Mouse (Mus musculus) MEL (cell line): ENCODE measurements at regions not wholly inside any gene's neighbourhood (a gene's known extent, or its start where the extent isn't known, plus 50 kb on each side); places are given as distances from the start of the nearest gene placed in this dataset.

Experiments
- DNase-seq: peaks from one replicate; pipeline ENCODE4 v3.0.0; 2011; ENCODE audit warnings: low read depth, low spot score
- H3K27ac ChIP-seq: 2 replicates; pipeline ENCODE4 v1.5.1; 2012; ENCODE audit warnings: low read depth, mild to moderate bottlenecking, control low read depth, low read length, moderate library complexity; ENCODE audit not compliant: control insufficient read depth
- H3K27me3 ChIP-seq, 2 experiments: fragments of 150-350 bp in 1 of 2; sonication (generic) in 1 of 2; 2 replicates each; pipeline ENCODE4 v1.6.1; 2012; ENCODE audit warnings: low read length in 2 of 2, mild to moderate bottlenecking in 2 of 2, improper control_type of control experiment in 1 of 2, moderate library complexity in 1 of 2; ENCODE audit not compliant: insufficient read depth in 2 of 2, control insufficient read depth in 1 of 2
- H3K36me3 ChIP-seq, 2 experiments: 2 replicates each; pipeline ENCODE4 v1.6.1; 2012 to 2014; ENCODE audit warnings: low read length in 2 of 2, improper control_type of control experiment in 1 of 2, inconsistent platforms in 1 of 2, mild to moderate bottlenecking in 1 of 2; ENCODE audit not compliant: insufficient read depth in 2 of 2, control insufficient read depth in 1 of 2
- H3K4me1 ChIP-seq, 2 experiments: fragments of 150-350 bp in 1 of 2; sonication (generic) in 1 of 2; 2 replicates each; pipeline ENCODE4 v1.6.1; 2012; ENCODE audit warnings: low read length in 2 of 2, improper control_type of control experiment in 1 of 2, mild to moderate bottlenecking in 1 of 2; ENCODE audit not compliant: insufficient read depth in 2 of 2, control insufficient read depth in 1 of 2
- H3K4me3 ChIP-seq, 2 experiments: fragments of 150-350 bp in 1 of 2; sonication (generic) in 1 of 2; 2 replicates each; pipeline ENCODE4 v1.5.1; 2012; ENCODE audit warnings: low read depth in 2 of 2, low read length in 2 of 2, mild to moderate bottlenecking in 2 of 2, moderate library complexity in 2 of 2, control low read depth in 1 of 2, improper control_type of control experiment in 1 of 2; ENCODE audit not compliant: control insufficient read depth in 1 of 2, insufficient read depth in 1 of 2
- H3K79me2 ChIP-seq: 2 replicates; pipeline ENCODE4 v1.6.1; 2012; ENCODE audit warnings: mild to moderate bottlenecking, low read length, moderate library complexity; ENCODE audit not compliant: control insufficient read depth, poor library complexity, insufficient read depth
- H3K9ac ChIP-seq: 2 replicates; pipeline ENCODE4 v1.6.1; 2012; ENCODE audit warnings: low read depth, mild to moderate bottlenecking, control low read depth, low read length, moderate library complexity; ENCODE audit not compliant: control insufficient read depth, poor library complexity, severe bottlenecking
- H3K9me3 ChIP-seq: fragments of 150-350 bp; sonication (generic); replicated peaks from 2 replicates; pipeline ENCODE4 v1.6.1; 2012; ENCODE audit warnings: mild to moderate bottlenecking, low read length, improper control_type of control experiment, moderate library complexity; ENCODE audit not compliant: insufficient read depth
- BHLHE40 ChIP-seq: IDR thresholded peaks from 2 replicates; pipeline ENCODE4 v1.6.1; 2012; ENCODE audit warnings: low read depth, mild to moderate bottlenecking, inconsistent platforms, low read length, improper control_type of control experiment, borderline replicate concordance
- CHD1 ChIP-seq: IDR thresholded peaks from 2 replicates; pipeline ENCODE4 v1.6.1; 2012; ENCODE audit warnings: low read depth, mild to moderate bottlenecking, inconsistent platforms, low read length, improper control_type of control experiment
- CHD2 ChIP-seq: IDR thresholded peaks from 2 replicates; pipeline ENCODE4 v1.6.1; 2011; ENCODE audit warnings: low read length, improper control_type of control experiment
- ETS1 ChIP-seq: IDR thresholded peaks from 2 replicates; pipeline ENCODE4 v1.6.1; 2012; ENCODE audit warnings: low read depth, mild to moderate bottlenecking, inconsistent platforms, low read length, improper control_type of control experiment, moderate library complexity
- HCFC1 ChIP-seq: IDR thresholded peaks from 2 replicates; pipeline ENCODE4 v1.6.1; 2012; ENCODE audit warnings: low read depth, mild to moderate bottlenecking, inconsistent platforms, low read length, improper control_type of control experiment, moderate library complexity
- MAFK ChIP-seq: IDR thresholded peaks from 2 replicates; pipeline ENCODE4 v1.6.1; 2011; ENCODE audit warnings: low read depth, mild to moderate bottlenecking, low read length, improper control_type of control experiment, borderline replicate concordance
- MAX ChIP-seq: IDR thresholded peaks from 2 replicates; pipeline ENCODE4 v1.6.1; 2011; ENCODE audit warnings: low read length, improper control_type of control experiment
- MEF2A ChIP-seq: IDR thresholded peaks from 2 replicates; pipeline ENCODE4 v1.6.1; 2014; ENCODE audit warnings: low read depth, mild to moderate bottlenecking, inconsistent platforms, low read length, improper control_type of control experiment; ENCODE audit not compliant: poor library complexity, insufficient replicate concordance, severe bottlenecking; ENCODE audit errors: extremely low read depth
- MXI1 ChIP-seq: IDR thresholded peaks from 2 replicates; pipeline ENCODE4 v1.6.1; 2011; ENCODE audit warnings: mild to moderate bottlenecking, low read depth, low read length, improper control_type of control experiment
- MYB ChIP-seq: IDR thresholded peaks from 2 replicates; pipeline ENCODE4 v1.6.1; 2011; ENCODE audit warnings: mild to moderate bottlenecking, low read depth, low read length, improper control_type of control experiment
- MYC ChIP-seq: IDR thresholded peaks from 2 replicates; pipeline ENCODE4 v1.6.1; 2011; ENCODE audit warnings: low read depth, mild to moderate bottlenecking, low read length, improper control_type of control experiment, moderate library complexity
- POLR2AphosphoS2 ChIP-seq: IDR thresholded peaks from 2 replicates; pipeline ENCODE4 v1.6.1; 2011; ENCODE audit warnings: low read length, improper control_type of control experiment
- RAD21 ChIP-seq: IDR thresholded peaks from 2 replicates; pipeline ENCODE4 v1.6.1; 2011; ENCODE audit warnings: mild to moderate bottlenecking, low read depth, low read length, improper control_type of control experiment
- SMC3 ChIP-seq: IDR thresholded peaks from 2 replicates; pipeline ENCODE4 v1.6.1; 2011; ENCODE audit warnings: low read depth, low read length, improper control_type of control experiment
- TBP ChIP-seq: IDR thresholded peaks from 2 replicates; pipeline ENCODE4 v1.8.0; 2011; ENCODE audit warnings: low read depth, low read length, improper control_type of control experiment
- UBTF ChIP-seq: IDR thresholded peaks from 2 replicates; pipeline ENCODE4 v1.6.1; 2012; ENCODE audit warnings: low read depth, mild to moderate bottlenecking, inconsistent platforms, low read length, improper control_type of control experiment, moderate library complexity, borderline replicate concordance; ENCODE audit not compliant: insufficient read depth
- ZC3H11A ChIP-seq: IDR thresholded peaks from 2 replicates; pipeline ENCODE4 v1.6.1; 2012; ENCODE audit warnings: low read depth, mild to moderate bottlenecking, inconsistent platforms, low read length, improper control_type of control experiment
- ZNF384 ChIP-seq: IDR thresholded peaks from 2 replicates; pipeline ENCODE4 v1.6.1; 2012; ENCODE audit warnings: low read depth, mild to moderate bottlenecking, inconsistent platforms, low read length, improper control_type of control experiment

GRCm38 (mm10) chr5:51990847-51991610 is 199.3 kb downstream of the Dhx15 start:
- Histone ChIP-seq H3K79me2 (no peaks in the 10 kb centered on the region), H3K4me1 (no peaks in the 10 kb centered on the region), H3K27ac (no peak overlapping the region), H3K36me3 (no peaks in the 10 kb centered on the region), H3K9ac (no peak overlapping the region), H3K9me3 (no peaks in the 10 kb centered on the region), H3K4me3 (no peak overlapping the region), H3K27me3 (peaks cover 0 to 2% of the 10 kb centered on the region in 2 experiments; a peak in 1 of 4 replicates)
- DNase-seq: no peak
- TF ChIP-seq ETS1: no peak
- TF ChIP-seq BHLHE40: no peak
- TF ChIP-seq TBP: no peak
- no peak for TF ChIP-seq SMC3
- TF ChIP-seq CHD1: no peak
- no peak for TF ChIP-seq UBTF
- TF ChIP-seq MEF2A: no peak
- no peak for TF ChIP-seq MAX
- no peak for TF ChIP-seq CHD2
- TF ChIP-seq MYC: no peak
- no peak for TF ChIP-seq RAD21
- no peak for TF ChIP-seq ZC3H11A
- no peak for TF ChIP-seq MYB
- TF ChIP-seq ZNF384: no peak
- no peak for TF ChIP-seq POLR2AphosphoS2
- no peak for TF ChIP-seq MXI1
- TF ChIP-seq HCFC1: no peak

- H3K27me3 ChIP-seq: peaks cover 0 to 2% of the 10 kb centered on the region in 2 experiments; a peak in 1 of 4 replicates
- H3K4me3 ChIP-seq: no peak overlapping the region
- no peak overlapping the region for H3K9ac ChIP-seq
- DNase-seq: no peak
- TF ChIP-seq MAFK: no peak
- no peak for TF ChIP-seq MXI1
- TF ChIP-seq RAD21: no peak
- no peaks in the 10 kb centered on the region for H3K9me3 ChIP-seq
- H3K4me1 ChIP-seq: no peaks in the 10 kb centered on the region
- no peak overlapping the region for H3K27ac ChIP-seq
- H3K36me3 ChIP-seq: no peaks in the 10 kb centered on the region
- no peaks in the 10 kb centered on the region for H3K79me2 ChIP-seq
Observed at GRCm38 (mm10) chr5:51989396-51989795, 200.9 kb downstream of the Dhx15 start.
